Mouse (Mus musculus): ENCODE measurements around the gene Larp6.

GRCm38 (mm10) chr9:60741436-60741835, 28.6 kb downstream of the Larp6 start:
- TF ChIP-seq POLR2A (IDR thresholded peaks at IDR 0.05; ENCODE audit: borderline replicate concordance, low read depth, low read length), result no peak
- TF ChIP-seq CTCF (IDR thresholded peaks at IDR 0.05; ENCODE audit: low read depth, low read length), result no peak

All from bone marrow macrophage, adult 2 months (primary cell).